Mouse (Mus musculus) erythroblast, embryonic 14.5 days (primary cell): ENCODE measurements at regions not wholly inside any gene's neighbourhood (a gene's known extent, or its start where the extent isn't known, plus 50 kb on each side); places are given as distances from the start of the nearest gene placed in this dataset.

Source experiments
- GATA1 ChIP-seq: IDR thresholded peaks from 2 replicates; pipeline ENCODE4 v1.6.1; 2012; ENCODE audit warnings: low read length, inconsistent platforms, mixed read lengths
- TAL1 ChIP-seq: IDR thresholded peaks from 3 replicates; pipeline ENCODE4 v1.6.1; 2012; ENCODE audit warnings: low read length, inconsistent platforms, mixed read lengths

DNA sequence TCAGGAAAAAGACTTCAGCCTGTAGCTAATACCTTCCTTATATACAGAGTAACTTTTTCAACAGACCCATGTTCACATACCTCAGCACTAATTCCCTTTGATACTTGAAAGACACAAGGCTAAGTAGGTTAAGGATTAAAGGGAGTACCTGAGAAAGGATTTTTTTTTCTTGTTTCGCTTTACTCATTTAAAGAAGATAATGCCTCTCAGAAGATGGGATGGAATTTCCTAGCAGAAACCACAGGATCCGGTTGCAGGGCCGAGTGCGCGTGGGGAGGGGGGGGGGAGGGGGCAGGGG is 114.0 kb upstream of the Cpsf6 start:
- TF ChIP-seq GATA1: no peak
- no peak for TF ChIP-seq TAL1
